Mouse (Mus musculus) limb, embryonic 12.5 days (tissue): ENCODE measurements at regions not wholly inside any gene's neighbourhood (a gene's known extent, or its start where the extent isn't known, plus 50 kb on each side); places are given as distances from the start of the nearest gene placed in this dataset.
"Not testable (repeated sequence)": the region's sequence is repeated elsewhere in the genome, so short reads cannot be mapped to it uniquely, and the experiment has no call there.

ENCODE experiments used
- ATAC-seq: fragments of 200-750 bp; cut with Nextera tagmentation; 2 replicates; pipeline ENCODE4 v1.8.0; 2017; ENCODE audit warnings: low read depth, moderate TSS enrichment; ENCODE audit not compliant: insufficient number of reproducible peaks, insufficient read depth, low FRiP score, low TSS enrichment
- H3K27ac ChIP-seq: fragments of 300-500 bp; sonication (generic); 2 replicates; pipeline ENCODE4 v1.5.1; 2016; ENCODE audit warnings: mild to moderate bottlenecking, moderate library complexity
- H3K27me3 ChIP-seq: fragments of 300-500 bp; sonication (generic); 2 replicates; pipeline ENCODE4 v1.6.1; 2016; ENCODE audit warnings: mild to moderate bottlenecking, moderate library complexity
- H3K36me3 ChIP-seq: fragments of 300-500 bp; sonication (generic); 2 replicates; pipeline ENCODE4 v1.6.1; 2016; ENCODE audit warnings: mild to moderate bottlenecking, moderate library complexity
- H3K4me1 ChIP-seq: fragments of 300-500 bp; sonication (generic); replicated peaks from 2 replicates; pipeline ENCODE4 v1.6.1; 2016
- H3K4me2 ChIP-seq: fragments of 300-500 bp; sonication (generic); 2 replicates; pipeline ENCODE4 v1.6.1; 2016; ENCODE audit warnings: mild to moderate bottlenecking, moderate library complexity
- H3K4me3 ChIP-seq: fragments of 300-500 bp; sonication (generic); replicated peaks from 2 replicates; pipeline ENCODE4 v1.5.1; 2016; ENCODE audit warnings: mild to moderate bottlenecking
- H3K9ac ChIP-seq: fragments of 300-500 bp; sonication (generic); replicated peaks from 2 replicates; pipeline ENCODE4 v1.6.1; 2016; ENCODE audit warnings: mild to moderate bottlenecking, moderate library complexity
- H3K9me3 ChIP-seq: fragments of 300-500 bp; sonication (generic); 2 replicates; pipeline ENCODE4 v1.6.1; 2016; ENCODE audit warnings: mild to moderate bottlenecking, moderate library complexity
- WGBS: fragments of 180-500 bp; shearing (Covaris S2); methylation state at CpG from one replicate; pipeline ENCODE4 v1.1.7; 2016; 5-methylcytosine and 5-hydroxymethylcytosine counted together

- WGBS, result 85% methylated on average over 10 of the region's 10 CpGs
- H3K4me3 ChIP-seq, H3K4me2 ChIP-seq, H3K9ac ChIP-seq, H3K36me3 ChIP-seq, H3K27ac ChIP-seq, ATAC-seq, H3K27me3 ChIP-seq, H3K4me1 ChIP-seq: not testable (repeated sequence)
- peaks cover 52% of the 10 kb centered on the region for H3K9me3 ChIP-seq
These were observed 108.0 kb upstream of the Peg12 start for GRCm38 (mm10) chr7:62572316-62572715.

GRCm38 (mm10) chr7:62571759-62572158 is 107.4 kb upstream of the Peg12 start:
- H3K9ac ChIP-seq, result no peak overlapping the region
- WGBS, result 85% methylated on average over 9 of the region's 9 CpGs
- no peak overlapping the region for H3K4me2 ChIP-seq
- no peak overlapping the region for H3K4me3 ChIP-seq
- peaks cover 52% of the 10 kb centered on the region for H3K9me3 ChIP-seq
- no peaks in the 10 kb centered on the region for H3K36me3 ChIP-seq
- no peaks in the 10 kb centered on the region for H3K4me1 ChIP-seq
- ATAC-seq, result no peak
- no peaks in the 10 kb centered on the region for H3K27me3 ChIP-seq
- no peak overlapping the region for H3K27ac ChIP-seq

- Histone ChIP-seq H3K4me2 (no peak overlapping the region), H3K9ac (no peak overlapping the region)
- 79% methylated on average over 1 of the region's 1 CpGs for WGBS
These were observed 77.9 kb upstream of the Peg12 start for GRCm38 (mm10) chr7:62542187-62542586.

More at GRCm38 (mm10) chr7:62542187-62542586, 77.9 kb upstream of the Peg12 start:
- Histone ChIP-seq H3K27ac (no peak overlapping the region), H3K9me3 (peaks cover 31% of the 10 kb centered on the region), H3K27me3 (no peaks in the 10 kb centered on the region), H3K4me3 (no peak overlapping the region), H3K4me1 (no peaks in the 10 kb centered on the region), H3K36me3 (no peaks in the 10 kb centered on the region)
- no peak for ATAC-seq
